Mouse (Mus musculus): ENCODE results near the gene Fam104a. TPM values are rescaled to one million over a fixed set of nuclear protein-coding genes. Genes with fewer than 3 reads are reported as not detected.

Gene Fam104a
- total RNA-seq (2021) = 10 to 100 TPM; 27.9 to 28.2 TPM

GRCm38 (mm10) chr11:113683957-113684706 lies at the start of gene Fam104a, which contains the start of gene D11Wsu47e:
TSS of gene Fam104a (minus strand) at chr11:113684155.
TSS of gene D11Wsu47e (plus strand) at chr11:113684412.
- DNase-seq (ENCODE audit: low spot score in 2 of 2) = peak; percentile 95 to 97
- intact Hi-C loops (cut with DNase I) = loop anchor here (2.0 kb wide), 1 partner anchor 35 kb away; the partner anchor contains the start of gene Cog1

- DNase-seq (ENCODE audit: low spot score in 2 of 2) = no peak
- intact Hi-C loops (cut with DNase I) = no loop called here
Observed at GRCm38 (mm10) chr11:113731945-113732612, 48.1 kb upstream of the Fam104a start.

- intact Hi-C loops (cut with DNase I) = no loop called here
- DNase-seq (ENCODE audit: low spot score in 2 of 2) = no peak
Observed at GRCm38 (mm10) chr11:113730879-113731278, 46.9 kb upstream of the Fam104a start.

GRCm38 (mm10) chr11:113729917-113730316 lies 46.0 kb upstream of the Fam104a start:
- DNase-seq (ENCODE audit: low spot score in 2 of 2) = no peak
- intact Hi-C loops (cut with DNase I) = no loop called here

GRCm38 (mm10) chr11:113729239-113729638 lies 45.3 kb upstream of the Fam104a start:
- intact Hi-C loops (cut with DNase I) = no loop called here
- no peak for DNase-seq (ENCODE audit: low spot score in 2 of 2)

GRCm38 (mm10) chr11:113727992-113728391 lies 44.0 kb upstream of the Fam104a start:
- intact Hi-C loops (cut with DNase I) = no loop called here
- DNase-seq (ENCODE audit: low spot score in 2 of 2) = no peak

- intact Hi-C loops (cut with DNase I) = no loop called here
- no peak for DNase-seq (ENCODE audit: low spot score in 2 of 2)
Observed at GRCm38 (mm10) chr11:113726994-113727888, 43.3 kb upstream of the Fam104a start.

- no peak for DNase-seq (ENCODE audit: low spot score in 2 of 2)
- intact Hi-C loops (cut with DNase I) = no loop called here
Observed at GRCm38 (mm10) chr11:113725235-113726048, 41.5 kb upstream of the Fam104a start.

GRCm38 (mm10) chr11:113722405-113723090 lies 38.6 kb upstream of the Fam104a start:
- intact Hi-C loops (cut with DNase I) = no loop called here
- no peak for DNase-seq (ENCODE audit: low spot score in 2 of 2)

GRCm38 (mm10) chr11:113717767-113718424 lies 33.9 kb upstream of the Fam104a start:
- intact Hi-C loops (cut with DNase I) = loop anchor here (10.0 kb wide), 1 partner anchor 917 kb away; no protein-coding TSS in a partner anchor
- no peak for DNase-seq (ENCODE audit: low spot score in 2 of 2)

GRCm38 (mm10) chr11:113716132-113716531 lies 32.2 kb upstream of the Fam104a start:
- no peak for DNase-seq (ENCODE audit: low spot score in 2 of 2)
- intact Hi-C loops (cut with DNase I) = loop anchor here (10.0 kb wide), 1 partner anchor 919 kb away; no protein-coding TSS in a partner anchor

GRCm38 (mm10) chr11:113715078-113715674 lies 31.2 kb upstream of the Fam104a start:
- DNase-seq (ENCODE audit: low spot score in 2 of 2) = no peak
- intact Hi-C loops (cut with DNase I) = loop anchor here (10.0 kb wide), 1 partner anchor 920 kb away; no protein-coding TSS in a partner anchor

GRCm38 (mm10) chr11:113711061-113711460 lies 27.1 kb upstream of the Fam104a start:
- intact Hi-C loops (cut with DNase I) = loop anchor here (10.0 kb wide), 1 partner anchor 924 kb away; no protein-coding TSS in a partner anchor
- DNase-seq (ENCODE audit: low spot score in 2 of 2) = no peak

- intact Hi-C loops (cut with DNase I) = loop anchor here (10.0 kb wide), 1 partner anchor 924 kb away; no protein-coding TSS in a partner anchor
- no peak for DNase-seq (ENCODE audit: low spot score in 2 of 2)
Observed at GRCm38 (mm10) chr11:113710257-113710777, 26.4 kb upstream of the Fam104a start.

GRCm38 (mm10) chr11:113709731-113710256 lies 25.8 kb upstream of the Fam104a start, which contains the start of gene Cpsf4l:
TSS of gene Cpsf4l (minus strand) at chr11:113710017.
- DNase-seq (ENCODE audit: low spot score in 2 of 2) = no peak
- intact Hi-C loops (cut with DNase I) = loop anchor here (10.0 kb wide), 1 partner anchor 925 kb away; no protein-coding TSS in a partner anchor

GRCm38 (mm10) chr11:113709272-113709671 lies 25.3 kb upstream of the Fam104a start:
- intact Hi-C loops (cut with DNase I) = no loop called here
- DNase-seq (ENCODE audit: low spot score in 2 of 2) = no peak

Data from left cerebral cortex, postnatal 25 days (tissue).